Mouse (Mus musculus) MEL (cell line): ENCODE measurements at regions not wholly inside any gene's neighbourhood (a gene's known extent, or its start where the extent isn't known, plus 50 kb on each side); places are given as distances from the start of the nearest gene placed in this dataset.

Experiments
- DNase-seq: peaks from one replicate; pipeline ENCODE4 v3.0.0; 2011; ENCODE audit warnings: low read depth, low spot score
- H3K27ac ChIP-seq: 2 replicates; pipeline ENCODE4 v1.5.1; 2012; ENCODE audit warnings: low read depth, mild to moderate bottlenecking, control low read depth, low read length, moderate library complexity; ENCODE audit not compliant: control insufficient read depth
- H3K27me3 ChIP-seq, 2 experiments: fragments of 150-350 bp in 1 of 2; sonication (generic) in 1 of 2; 2 replicates each; pipeline ENCODE4 v1.6.1; 2012; ENCODE audit warnings: low read length in 2 of 2, mild to moderate bottlenecking in 2 of 2, improper control_type of control experiment in 1 of 2, moderate library complexity in 1 of 2; ENCODE audit not compliant: insufficient read depth in 2 of 2, control insufficient read depth in 1 of 2
- H3K36me3 ChIP-seq, 2 experiments: 2 replicates each; pipeline ENCODE4 v1.6.1; 2012 to 2014; ENCODE audit warnings: low read length in 2 of 2, improper control_type of control experiment in 1 of 2, inconsistent platforms in 1 of 2, mild to moderate bottlenecking in 1 of 2; ENCODE audit not compliant: insufficient read depth in 2 of 2, control insufficient read depth in 1 of 2
- H3K4me1 ChIP-seq, 2 experiments: fragments of 150-350 bp in 1 of 2; sonication (generic) in 1 of 2; 2 replicates each; pipeline ENCODE4 v1.6.1; 2012; ENCODE audit warnings: low read length in 2 of 2, improper control_type of control experiment in 1 of 2, mild to moderate bottlenecking in 1 of 2; ENCODE audit not compliant: insufficient read depth in 2 of 2, control insufficient read depth in 1 of 2
- H3K4me3 ChIP-seq, 2 experiments: fragments of 150-350 bp in 1 of 2; sonication (generic) in 1 of 2; 2 replicates each; pipeline ENCODE4 v1.5.1; 2012; ENCODE audit warnings: low read depth in 2 of 2, low read length in 2 of 2, mild to moderate bottlenecking in 2 of 2, moderate library complexity in 2 of 2, control low read depth in 1 of 2, improper control_type of control experiment in 1 of 2; ENCODE audit not compliant: control insufficient read depth in 1 of 2, insufficient read depth in 1 of 2
- H3K79me2 ChIP-seq: 2 replicates; pipeline ENCODE4 v1.6.1; 2012; ENCODE audit warnings: mild to moderate bottlenecking, low read length, moderate library complexity; ENCODE audit not compliant: control insufficient read depth, poor library complexity, insufficient read depth
- H3K9ac ChIP-seq: 2 replicates; pipeline ENCODE4 v1.6.1; 2012; ENCODE audit warnings: low read depth, mild to moderate bottlenecking, control low read depth, low read length, moderate library complexity; ENCODE audit not compliant: control insufficient read depth, poor library complexity, severe bottlenecking
- H3K9me3 ChIP-seq: fragments of 150-350 bp; sonication (generic); replicated peaks from 2 replicates; pipeline ENCODE4 v1.6.1; 2012; ENCODE audit warnings: mild to moderate bottlenecking, low read length, improper control_type of control experiment, moderate library complexity; ENCODE audit not compliant: insufficient read depth
- E2F4 ChIP-seq: IDR thresholded peaks from 2 replicates; pipeline ENCODE4 v1.6.1; 2011; ENCODE audit warnings: low read depth, low read length, improper control_type of control experiment, borderline replicate concordance
- ELF1 ChIP-seq: IDR thresholded peaks from 2 replicates; pipeline ENCODE4 v1.6.1; 2014; ENCODE audit warnings: low read depth, mild to moderate bottlenecking, inconsistent platforms, low read length, improper control_type of control experiment, moderate library complexity
- EP300 ChIP-seq, 2 experiments: IDR thresholded peaks; 2 replicates each; pipeline ENCODE4 v1.6.1; 2011; ENCODE audit warnings: improper control_type of control experiment in 2 of 2, low read length in 2 of 2, low read depth in 1 of 2, mild to moderate bottlenecking in 1 of 2
- ETS1 ChIP-seq: IDR thresholded peaks from 2 replicates; pipeline ENCODE4 v1.6.1; 2012; ENCODE audit warnings: low read depth, mild to moderate bottlenecking, inconsistent platforms, low read length, improper control_type of control experiment, moderate library complexity
- GATA1 ChIP-seq: IDR thresholded peaks from 2 replicates; pipeline ENCODE4 v1.6.1; 2011; ENCODE audit warnings: low read depth, low read length, improper control_type of control experiment
- MAFK ChIP-seq: IDR thresholded peaks from 2 replicates; pipeline ENCODE4 v1.6.1; 2011; ENCODE audit warnings: low read depth, mild to moderate bottlenecking, low read length, improper control_type of control experiment, borderline replicate concordance
- MEF2A ChIP-seq: IDR thresholded peaks from 2 replicates; pipeline ENCODE4 v1.6.1; 2014; ENCODE audit warnings: low read depth, mild to moderate bottlenecking, inconsistent platforms, low read length, improper control_type of control experiment; ENCODE audit not compliant: poor library complexity, insufficient replicate concordance, severe bottlenecking; ENCODE audit errors: extremely low read depth
- MXI1 ChIP-seq: IDR thresholded peaks from 2 replicates; pipeline ENCODE4 v1.6.1; 2011; ENCODE audit warnings: mild to moderate bottlenecking, low read depth, low read length, improper control_type of control experiment
- RCOR1 ChIP-seq: IDR thresholded peaks from 2 replicates; pipeline ENCODE4 v1.6.1; 2012; ENCODE audit warnings: low read depth, mild to moderate bottlenecking, inconsistent platforms, low read length, improper control_type of control experiment

DNA sequence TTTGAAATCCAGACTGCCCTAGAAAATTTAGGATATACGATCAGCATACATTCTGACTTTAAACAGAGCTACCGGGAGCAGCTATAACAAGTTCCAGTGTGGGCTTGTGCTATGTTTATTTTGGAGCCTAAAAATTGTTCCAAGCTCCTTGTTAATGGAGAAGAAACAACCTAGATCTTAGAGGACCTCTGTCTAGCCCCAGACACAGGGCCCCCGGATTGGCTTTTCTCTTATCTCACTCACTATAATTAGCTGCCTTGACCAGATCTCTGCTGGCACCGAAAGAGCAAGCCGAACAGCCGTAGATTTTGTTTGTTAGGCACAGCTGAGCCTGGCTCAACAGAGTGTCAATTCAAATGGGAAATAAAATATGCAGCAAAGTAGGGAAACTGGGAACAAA is 50.1 kb upstream of the Herpud2 start:
- peak; percentile 13; the same call in 1 of the 2 replicates for TF ChIP-seq ETS1
- no peak for TF ChIP-seq MAFK
- TF ChIP-seq MXI1 = no peak
- TF ChIP-seq GATA1 = peak; percentile 14; the same call in 1 of the 2 replicates
- no peak for TF ChIP-seq E2F4
- TF ChIP-seq ELF1 = no peak
- peak in 1 of 2 experiments; percentile 29; a peak in 1 of 4 replicates for TF ChIP-seq EP300 (IDR thresholded peaks at IDR 0.05; ENCODE audit: low read depth in 1 of 2, low read length in 2 of 2)
- TF ChIP-seq RCOR1 = no peak
- peak; percentile 64; the same call in 1 of the 2 replicates for TF ChIP-seq MEF2A
- no peaks in the 10 kb centered on the region for H3K27me3 ChIP-seq
- H3K36me3 ChIP-seq = peaks cover 0 to 9% of the 10 kb centered on the region in 2 experiments; a peak in 2 of 4 replicates
- H3K27ac ChIP-seq = no peak overlapping the region
- H3K79me2 ChIP-seq = no peaks in the 10 kb centered on the region
- H3K9me3 ChIP-seq = no peaks in the 10 kb centered on the region
- peak overlapping the region in 1 of 2 experiments; percentile 33; a peak in 2 of 4 replicates for H3K4me3 ChIP-seq
- H3K4me1 ChIP-seq = peaks cover 6 to 18% of the 10 kb centered on the region in 2 experiments
- no peak overlapping the region for H3K9ac ChIP-seq
- DNase-seq = no peak
